Mouse (Mus musculus) midbrain, postnatal 0 days (tissue): Measurements from ENCODE around the gene Trh. TPM values are rescaled to one million over a fixed set of nuclear protein-coding genes. Genes with fewer than 3 reads are reported as not detected.

Experiments
- ATAC-seq: fragments of 200-750 bp; cut with Nextera tagmentation; 2 replicates; pipeline ENCODE4 v1.8.0; 2017; ENCODE audit warnings: moderate number of reproducible peaks, mild to moderate bottlenecking, moderate TSS enrichment, moderate library complexity; ENCODE audit not compliant: low FRiP score
- DNase-seq: peaks from one replicate; pipeline ENCODE4 v3.0.0-alpha.2; 2015; ENCODE audit warnings: low spot score
- H3K27ac ChIP-seq: fragments of 300-500 bp; sonication (generic); 2 replicates; pipeline ENCODE4 v1.5.1; 2014; ENCODE audit warnings: low read depth, mild to moderate bottlenecking, low read length, mixed read lengths
- H3K27me3 ChIP-seq: fragments of 300-500 bp; sonication (generic); 2 replicates; pipeline ENCODE4 v1.6.1; 2014; ENCODE audit warnings: low read length, control low read depth, mixed read lengths; ENCODE audit not compliant: insufficient read depth
- H3K36me3 ChIP-seq: fragments of 300-500 bp; sonication (generic); 2 replicates; pipeline ENCODE4 v1.6.1; 2014; ENCODE audit warnings: low read length, control low read depth, mixed read lengths; ENCODE audit not compliant: insufficient read depth
- H3K4me1 ChIP-seq: fragments of 300-500 bp; sonication (generic); 2 replicates; pipeline ENCODE4 v1.6.1; 2014; ENCODE audit warnings: mild to moderate bottlenecking, control low read depth, antibody characterized with exemption, low read length, mixed read lengths; ENCODE audit not compliant: insufficient read depth
- H3K4me2 ChIP-seq: fragments of 300-500 bp; sonication (generic); 2 replicates; pipeline ENCODE4 v1.6.1; 2014; ENCODE audit warnings: low read depth, mild to moderate bottlenecking, low read length, mixed read lengths; ENCODE audit not compliant: poor library complexity, severe bottlenecking
- H3K4me3 ChIP-seq: fragments of 300-500 bp; sonication (generic); 2 replicates; pipeline ENCODE4 v1.5.1; 2014; ENCODE audit warnings: low read depth, mild to moderate bottlenecking, low read length, moderate library complexity
- H3K9ac ChIP-seq: fragments of 300-500 bp; sonication (generic); replicated peaks from 2 replicates; pipeline ENCODE4 v1.6.1; 2014; ENCODE audit warnings: mild to moderate bottlenecking, low read length, moderate library complexity, mixed read lengths; ENCODE audit not compliant: poor library complexity, severe bottlenecking
- H3K9me3 ChIP-seq: fragments of 300-500 bp; sonication (generic); 2 replicates; pipeline ENCODE4 v1.6.1; 2016; ENCODE audit warnings: low read length, control low read depth
- CTCF ChIP-seq: IDR thresholded peaks from 2 replicates; pipeline ENCODE4 v1.5.1; 2016; ENCODE audit warnings: antibody characterized with exemption, mild to moderate bottlenecking
- WGBS: fragments of 180-500 bp; shearing (Covaris S2); extraction: QIAGEN DNeasy Blood & Tissue Kit; methylation state at CpG from one replicate; pipeline ENCODE4 v1.1.7; 2014; 5-methylcytosine and 5-hydroxymethylcytosine counted together
- polyA plus RNA-seq: library from polyadenylated mRNA; unstranded; fragments of >200 nt; fragmentation: Nextera tagmentation; extraction: Ambion mirVana; gene quantifications from 2 replicates; pipeline ENCODE4 v1.2.1, GENCODE M21; 2015
- total RNA-seq: library from RNA; depleted of rRNA; stranded (reverse); fragments of >200 nt; gene quantifications from 2 replicates; pipeline ENCODE4 v1.2.3, GENCODE M21; 2014

The Trh gene
- total and polyA plus RNA-seq, 2 experiments from 2014 or later = 3.6 to 17.9 TPM

DNA sequence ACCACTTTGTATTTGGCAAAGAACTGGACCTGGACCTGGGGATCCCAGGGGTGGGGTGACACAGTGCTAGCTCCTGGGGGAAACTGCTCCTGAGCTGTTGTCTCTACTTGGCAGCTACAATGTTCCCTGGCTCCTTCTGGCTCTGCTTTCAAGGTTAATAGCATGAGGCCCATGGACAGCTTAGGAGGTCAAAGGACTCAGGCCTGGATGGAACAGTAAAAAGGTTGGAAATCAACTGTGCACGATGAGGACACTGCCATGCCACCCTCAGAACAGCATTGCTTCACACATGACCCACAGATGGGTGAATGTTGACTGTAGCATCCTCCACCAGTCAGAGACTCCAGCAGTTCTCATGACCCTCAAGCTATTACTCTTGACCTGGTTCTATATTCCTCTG, 13.1 kb downstream of the Trh start:
- no peak for TF ChIP-seq CTCF
- DNase-seq (no peak), ATAC-seq (no peak)
- no peaks in the 10 kb centered on the region for H3K27me3 ChIP-seq
- no peaks in the 10 kb centered on the region for H3K9me3 ChIP-seq
- no peaks in the 10 kb centered on the region for H3K36me3 ChIP-seq
- no peaks in the 10 kb centered on the region for H3K4me1 ChIP-seq
- no peak overlapping the region for H3K4me3 ChIP-seq
- no peak overlapping the region for H3K27ac ChIP-seq
- 65% methylated on average over 1 of the region's 1 CpGs for whole genome bisulfite sequencing
- H3K9ac ChIP-seq = no peak overlapping the region
- no peak overlapping the region for H3K4me2 ChIP-seq

DNA sequence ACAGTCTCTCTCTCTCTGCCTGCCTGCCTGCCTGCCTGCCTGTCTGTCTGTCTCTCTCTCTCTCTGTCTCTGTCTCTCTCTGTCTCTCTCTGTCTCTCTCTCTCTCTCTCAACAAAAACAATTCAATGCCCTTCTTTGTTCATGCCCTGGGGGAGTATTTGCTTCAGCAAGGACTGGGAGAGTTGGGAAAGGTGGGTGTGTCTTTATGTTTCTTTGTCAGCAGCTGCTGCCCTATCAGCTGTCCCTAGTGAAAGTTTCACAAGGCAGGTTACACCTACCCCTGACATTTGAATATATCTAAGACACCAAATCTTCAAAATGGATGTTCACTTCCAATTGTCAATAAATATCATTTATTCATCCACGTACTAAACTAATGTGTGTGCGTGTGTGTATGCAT, 14.9 kb downstream of the Trh start:
- no peak overlapping the region for H3K4me2 ChIP-seq
- no peak for DNase-seq
- no peak overlapping the region for H3K4me3 ChIP-seq
- H3K9me3 ChIP-seq = no peaks in the 10 kb centered on the region
- no peaks in the 10 kb centered on the region for H3K4me1 ChIP-seq
- no peak for ATAC-seq
- H3K27me3 ChIP-seq = no peaks in the 10 kb centered on the region
- WGBS = 88% methylated on average over 2 of the region's 2 CpGs
- H3K9ac ChIP-seq = no peak overlapping the region
- H3K27ac ChIP-seq = no peak overlapping the region
- H3K36me3 ChIP-seq = no peaks in the 10 kb centered on the region
- no peak for TF ChIP-seq CTCF

DNA sequence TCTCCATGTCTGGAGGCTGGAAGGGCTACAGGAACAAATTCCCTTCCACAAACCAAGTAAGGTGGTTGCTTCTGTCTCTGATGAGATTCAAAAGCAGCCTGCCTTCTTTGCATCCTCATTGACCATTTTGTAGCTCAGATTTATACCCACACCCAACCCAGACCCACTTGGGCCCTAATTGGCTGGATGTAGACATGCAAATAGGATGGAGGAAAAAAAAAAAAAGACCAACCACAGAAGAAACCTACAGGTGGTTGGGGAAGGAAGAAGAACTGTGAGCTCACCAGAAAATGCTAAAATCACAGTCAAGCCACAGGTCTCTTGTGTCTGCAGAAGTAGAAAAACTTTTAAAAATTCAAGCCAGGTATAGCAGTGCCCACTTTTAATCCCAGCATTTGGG, 15.3 kb downstream of the Trh start:
- H3K9ac ChIP-seq = no peak overlapping the region
- H3K4me3 ChIP-seq = no peak overlapping the region
- no peaks in the 10 kb centered on the region for H3K9me3 ChIP-seq
- H3K27me3 ChIP-seq = no peaks in the 10 kb centered on the region
- DNase-seq (no peak), ATAC-seq (no peak)
- no peaks in the 10 kb centered on the region for H3K4me1 ChIP-seq
- no peaks in the 10 kb centered on the region for H3K36me3 ChIP-seq
- TF ChIP-seq CTCF = no peak
- H3K27ac ChIP-seq = no peak overlapping the region
- no peak overlapping the region for H3K4me2 ChIP-seq

DNA sequence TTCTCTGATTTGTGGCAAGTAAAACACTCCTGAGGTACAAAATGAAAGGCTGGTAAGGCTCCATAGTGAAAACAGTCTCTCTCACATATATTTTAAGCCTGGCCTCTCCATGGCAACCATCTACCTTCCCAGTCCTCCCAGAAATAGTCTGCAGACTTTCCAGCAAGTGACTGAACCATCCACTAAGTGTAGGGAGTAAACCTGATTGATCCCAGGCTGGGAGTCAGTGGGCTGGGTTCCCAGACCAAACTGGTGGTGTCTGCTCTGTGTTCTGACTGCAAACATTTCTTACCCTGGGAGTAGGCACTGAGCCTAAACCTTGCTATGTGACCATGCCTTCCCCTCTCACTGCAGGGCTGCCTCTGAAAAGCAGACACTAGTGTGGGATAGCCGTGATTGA, 19.5 kb downstream of the Trh start:
- no peak for TF ChIP-seq CTCF
- ATAC-seq = no peak

DNA sequence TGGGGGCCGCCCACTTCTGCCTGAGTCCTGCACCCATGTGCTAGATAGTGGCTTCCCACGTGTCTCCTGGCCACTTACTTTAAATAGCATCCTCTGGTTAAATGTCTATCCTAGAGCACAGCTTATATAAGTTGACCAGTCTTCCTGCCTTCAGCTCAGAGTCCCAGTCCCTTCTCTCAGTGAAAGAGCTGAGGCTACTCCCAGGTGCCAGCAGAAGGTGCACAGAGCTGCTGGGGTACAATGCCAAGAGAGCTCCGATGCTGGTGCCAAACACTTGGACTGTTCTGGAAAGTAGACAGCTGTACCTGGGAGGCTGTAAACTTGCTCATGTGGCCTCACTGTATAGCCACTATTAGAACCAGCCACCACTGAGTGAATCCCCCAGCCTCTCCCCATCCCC, 22.4 kb downstream of the Trh start:
- ATAC-seq (no peak), DNase-seq (no peak)
- Histone ChIP-seq H3K9me3 (no peaks in the 10 kb centered on the region), H3K9ac (no peak overlapping the region), H3K36me3 (no peaks in the 10 kb centered on the region), H3K4me1 (no peaks in the 10 kb centered on the region), H3K27me3 (no peaks in the 10 kb centered on the region), H3K27ac (no peak overlapping the region), H3K4me3 (no peak overlapping the region), H3K4me2 (no peak overlapping the region)
- no peak for TF ChIP-seq CTCF
- 89% methylated on average over 3 of the region's 3 CpGs for WGBS

More for the DNA sequence above, 19.5 kb downstream of the Trh start:
- H3K4me3 ChIP-seq = no peak overlapping the region
- no peaks in the 10 kb centered on the region for H3K27me3 ChIP-seq
- no peaks in the 10 kb centered on the region for H3K9me3 ChIP-seq
- H3K36me3 ChIP-seq = no peaks in the 10 kb centered on the region
- no peaks in the 10 kb centered on the region for H3K4me1 ChIP-seq
- DNase-seq = no peak
- no peak overlapping the region for H3K27ac ChIP-seq
- H3K4me2 ChIP-seq = no peak overlapping the region
- no peak overlapping the region for H3K9ac ChIP-seq
- 81% methylated on average over 1 of the region's 1 CpGs for WGBS

DNA sequence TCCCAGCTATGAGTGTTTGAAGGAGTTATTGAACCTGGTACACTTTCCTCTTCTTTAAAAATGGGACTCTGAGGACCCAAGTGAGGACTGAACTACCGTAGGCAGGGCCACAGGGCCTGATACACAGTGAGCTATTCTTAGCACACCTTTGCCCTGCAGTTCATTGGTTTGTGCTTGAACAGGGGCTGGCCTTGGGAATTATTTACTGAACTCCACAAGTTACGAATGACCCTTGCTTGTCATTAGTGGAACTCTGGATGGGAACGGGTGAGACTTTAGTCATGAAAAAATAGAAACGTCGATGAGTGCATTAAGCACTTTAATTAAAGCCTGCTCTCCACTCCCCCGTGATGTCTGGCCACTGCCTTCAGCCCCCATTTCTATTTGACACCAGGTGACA, 22.8 kb downstream of the Trh start:
- 83% methylated on average over 6 of the region's 6 CpGs for whole genome bisulfite sequencing
- no peaks in the 10 kb centered on the region for H3K9me3 ChIP-seq
- no peak for TF ChIP-seq CTCF

More for the DNA sequence above, 22.8 kb downstream of the Trh start:
- ATAC-seq = no peak
- Histone ChIP-seq H3K4me1 (no peaks in the 10 kb centered on the region), H3K4me3 (no peak overlapping the region), H3K27me3 (no peaks in the 10 kb centered on the region), H3K9ac (no peak overlapping the region), H3K27ac (no peak overlapping the region), H3K4me2 (no peak overlapping the region), H3K36me3 (no peaks in the 10 kb centered on the region)
- DNase-seq = no peak
